Mouse (Mus musculus): ENCODE results near the gene Insyn1.
A peak's percentile ranks its signal among the peaks of the same experiment; 100 is the strongest.

Insyn1 gene

GRCm38 (mm10) chr9:58534766-58535165 is 46.4 kb downstream of the Insyn1 start:
- ATAC-seq (ENCODE audit: low TSS enrichment): peak; percentile 87

GRCm38 (mm10) chr9:58535447-58536134 is 47.2 kb downstream of the Insyn1 start:
- peak; percentile 38 for ATAC-seq (ENCODE audit: low TSS enrichment)

- no peak for ATAC-seq (ENCODE audit: low TSS enrichment)
These were observed 49.4 kb downstream of the Insyn1 start for GRCm38 (mm10) chr9:58537774-58538173.

- 0 out of 2 replicates have a peak, but pooled peaks have one; percentile 32 for ATAC-seq (ENCODE audit: low TSS enrichment)
These were observed 51.5 kb downstream of the Insyn1 start for GRCm38 (mm10) chr9:58539886-58540285.

GRCm38 (mm10) chr9:58541895-58542338 is 53.5 kb downstream of the Insyn1 start:
- peak; percentile 21; the same call in 1 of the 2 replicates for ATAC-seq (ENCODE audit: low TSS enrichment)

GRCm38 (mm10) chr9:58544879-58545324 is 56.5 kb downstream of the Insyn1 start:
- ATAC-seq (ENCODE audit: low TSS enrichment): peak; percentile 61

GRCm38 (mm10) chr9:58545428-58545827 is 57.0 kb downstream of the Insyn1 start:
- ATAC-seq (ENCODE audit: low TSS enrichment): no peak

- ATAC-seq (ENCODE audit: low TSS enrichment): peak; percentile 64
These were observed 58.4 kb downstream of the Insyn1 start for GRCm38 (mm10) chr9:58546630-58547360.

- ATAC-seq (ENCODE audit: low TSS enrichment): no peak
These were observed 60.5 kb downstream of the Insyn1 start for GRCm38 (mm10) chr9:58548897-58549296.
